Mouse (Mus musculus): ENCODE measurements around the gene Tmem163.

DNA sequence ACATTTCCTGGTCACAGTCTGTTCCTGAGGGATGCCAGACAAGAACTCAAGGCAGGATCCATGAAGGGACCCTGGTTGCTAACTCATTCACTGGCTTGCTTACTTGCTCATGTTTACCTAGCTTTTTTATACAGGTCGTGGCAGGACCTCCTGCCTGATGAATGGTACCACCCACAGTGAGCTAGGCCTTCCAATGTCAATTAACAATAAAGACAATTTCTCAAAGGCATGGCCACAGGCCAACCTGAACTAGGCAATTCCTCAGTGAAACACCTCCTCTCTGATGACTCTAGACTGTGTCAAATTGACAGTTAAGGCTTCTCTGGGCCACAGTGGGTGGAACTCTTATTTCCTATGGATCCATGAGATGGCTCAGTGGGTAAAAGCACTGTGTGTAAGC, 136.6 kb downstream of the Tmem163 start:
- TF ChIP-seq POLR2A (IDR thresholded peaks at IDR 0.05; ENCODE audit: low read depth, low read length) (no peak), CTCF (conservative IDR thresholded peaks at IDR 0.05; ENCODE audit: insufficient read depth, insufficient read length, low read depth, low read length) (no peak)
